Mouse (Mus musculus): ENCODE results near the gene Prdm16. TPM values are rescaled to one million over a fixed set of nuclear protein-coding genes. Genes with fewer than 3 reads are reported as not detected.

The Prdm16 gene
- polyA plus RNA-seq, 1 experiment from 2014 or later = 22.4 TPM

DNA sequence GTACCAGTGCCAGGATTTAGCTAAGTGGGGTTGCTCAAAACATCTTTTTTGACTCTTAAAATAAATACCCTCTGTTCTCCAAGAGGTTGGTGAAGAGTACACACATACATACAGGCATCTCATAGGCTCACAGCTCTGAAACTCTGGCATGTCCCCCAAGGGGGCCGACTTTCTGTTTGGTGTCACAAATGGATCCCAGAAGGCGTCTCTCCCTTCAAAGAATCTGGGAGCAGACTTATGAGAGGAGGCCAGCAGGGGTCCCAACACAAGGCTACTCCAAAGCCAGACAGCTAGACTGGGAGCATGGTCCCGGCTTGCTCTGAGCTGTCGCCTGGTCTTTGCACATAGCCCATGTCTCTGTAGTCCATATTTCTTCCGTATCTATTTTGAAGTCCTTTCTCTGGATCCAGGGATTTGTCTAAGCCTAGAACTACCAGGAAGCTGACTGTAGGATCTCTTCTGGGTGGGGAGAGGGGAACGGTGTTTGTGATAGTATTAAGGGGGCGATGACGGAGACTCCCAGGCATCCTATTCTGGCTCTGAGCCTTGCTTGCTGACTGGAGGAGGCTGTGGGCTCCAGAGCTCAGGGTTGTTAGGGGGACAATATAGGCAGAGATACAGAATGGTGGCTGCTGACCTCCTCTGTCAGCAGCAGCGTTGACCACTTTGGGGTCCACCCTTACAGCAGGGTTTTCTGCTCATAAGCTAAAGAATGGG lies 156.0 kb downstream of the Prdm16 start:
- peak; percentile 73 for ATAC-seq (ENCODE audit: borderline replicate concordance, extremely low read depth, low FRiP score, low TSS enrichment)
- 24% methylated on average over 9 of the region's 9 CpGs for WGBS
- Histone ChIP-seq H3K27ac (peak overlapping the region; percentile 90), H3K4me2 (peak overlapping the region; percentile 14; the same call in 1 of the 2 replicates), H3K9me3 (no peaks in the 10 kb centered on the region), H3K4me1 (peaks cover 75% of the 10 kb centered on the region), H3K36me3 (no peaks in the 10 kb centered on the region), H3K4me3 (no peak overlapping the region), H3K27me3 (peaks cover 5% of the 10 kb centered on the region; the same call in 1 of the 2 replicates), H3K9ac (no peak overlapping the region)

DNA sequence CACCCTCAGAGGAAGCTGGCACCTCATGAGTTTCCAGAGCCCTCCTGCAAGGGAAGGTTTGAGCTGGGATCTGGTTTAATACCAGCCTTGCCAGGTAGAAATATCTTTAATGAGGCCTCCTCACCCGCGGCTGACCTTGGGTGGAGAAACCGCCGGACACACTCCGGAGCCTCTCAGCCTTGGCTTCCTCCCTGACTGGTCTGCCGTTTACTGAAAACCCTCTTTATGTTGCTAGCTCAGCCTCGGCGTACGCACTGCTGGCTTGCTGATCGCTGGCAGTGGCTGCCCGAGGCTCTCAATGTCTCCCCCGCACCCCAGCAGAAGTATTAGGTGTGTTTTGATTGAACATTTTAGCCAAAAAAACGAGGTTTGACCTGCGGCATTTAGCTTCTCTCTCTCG lies 156.5 kb downstream of the Prdm16 start:
- peak overlapping the region; percentile 90 for H3K27ac ChIP-seq
- peaks cover 78% of the 10 kb centered on the region for H3K4me1 ChIP-seq
- no peak overlapping the region for H3K4me3 ChIP-seq
- H3K4me2 ChIP-seq = peak overlapping the region; percentile 14; the same call in 1 of the 2 replicates
- 16% methylated on average over 15 of the region's 15 CpGs for WGBS
- no peaks in the 10 kb centered on the region for H3K36me3 ChIP-seq
- peak; percentile 56; the same call in 1 of the 2 replicates for ATAC-seq (ENCODE audit: borderline replicate concordance, extremely low read depth, low FRiP score, low TSS enrichment)
- no peak overlapping the region for H3K9ac ChIP-seq
- H3K27me3 ChIP-seq = peaks cover 11% of the 10 kb centered on the region; the same call in 1 of the 2 replicates
- H3K9me3 ChIP-seq = no peaks in the 10 kb centered on the region

DNA sequence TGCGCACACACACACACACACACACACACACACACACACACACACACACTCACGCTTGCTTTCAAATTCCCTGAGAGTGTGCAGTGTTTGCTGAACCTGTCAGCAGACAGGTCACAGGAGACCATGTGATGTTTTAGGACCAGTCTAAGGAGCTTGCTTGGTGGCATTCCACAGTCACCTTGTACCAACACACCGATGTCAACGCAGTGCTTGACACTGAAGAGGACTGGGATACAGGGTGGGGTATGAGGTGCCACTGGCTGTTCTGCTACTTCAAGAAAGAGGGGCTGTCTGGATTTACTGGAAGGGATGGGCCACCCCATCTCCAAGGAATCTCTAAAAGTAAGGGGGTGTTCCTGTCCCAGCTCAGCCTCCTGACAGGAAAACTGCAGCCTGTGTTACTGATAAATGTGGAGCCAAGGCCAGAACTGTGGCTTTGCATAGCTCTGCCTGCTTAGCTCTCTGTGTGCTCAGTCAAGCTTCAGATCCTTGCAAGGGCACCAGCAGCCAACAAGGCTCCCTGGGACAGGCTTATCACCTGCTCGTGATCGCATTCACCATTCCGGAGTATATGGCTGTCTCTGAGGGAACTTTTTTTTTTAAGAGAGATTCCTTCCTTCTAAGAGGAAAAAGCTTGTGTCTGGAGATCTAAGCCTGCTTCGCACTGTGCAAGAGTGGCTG lies 157.6 kb downstream of the Prdm16 start:
- Histone ChIP-seq H3K4me2 (peak overlapping the region; percentile 24; the same call in 1 of the 2 replicates), H3K9ac (no peak overlapping the region), H3K9me3 (no peaks in the 10 kb centered on the region), H3K27me3 (peaks cover 21% of the 10 kb centered on the region), H3K36me3 (no peaks in the 10 kb centered on the region), H3K4me1 (peaks cover 82% of the 10 kb centered on the region), H3K27ac (peak overlapping the region; percentile 90), H3K4me3 (no peak overlapping the region)
- WGBS = 62% methylated on average over 8 of the region's 8 CpGs
- ATAC-seq (ENCODE audit: borderline replicate concordance, extremely low read depth, low FRiP score, low TSS enrichment) = peak; percentile 66

DNA sequence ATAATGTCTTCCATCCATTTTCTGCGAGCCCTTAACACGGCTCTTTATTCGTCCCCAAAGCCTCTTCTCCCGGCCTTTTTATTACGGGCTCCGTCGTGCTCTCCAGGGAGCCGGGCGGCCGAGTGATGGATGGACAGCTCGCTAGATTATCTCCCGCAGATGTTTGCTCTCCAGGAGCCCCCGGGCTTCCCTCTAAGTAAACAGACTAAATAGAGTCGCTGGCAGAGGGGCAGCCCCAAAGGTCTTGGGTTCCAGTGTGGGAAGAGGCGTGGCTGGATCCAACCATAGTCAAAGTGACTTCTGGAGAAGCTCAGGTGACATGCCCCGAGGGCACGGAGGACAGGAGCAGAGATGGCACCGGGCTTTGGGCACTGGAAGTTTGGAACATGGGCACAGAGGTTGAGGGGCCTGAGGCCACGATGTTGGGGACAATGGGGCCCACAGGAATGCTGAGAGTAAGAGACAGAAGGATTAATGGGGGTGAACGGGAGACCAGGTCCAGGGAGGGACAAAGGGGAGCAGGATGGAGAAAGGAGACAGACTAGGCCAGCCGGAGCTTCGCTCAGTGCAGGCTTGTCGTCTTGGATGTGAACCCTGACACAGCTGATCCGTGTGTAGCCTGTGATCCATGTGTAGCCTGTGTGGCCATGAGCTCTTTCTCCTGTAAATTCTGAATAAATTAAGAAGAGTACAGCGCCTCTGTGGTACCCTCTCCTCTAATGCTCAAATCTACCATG lies 162.9 kb downstream of the Prdm16 start:
- no peaks in the 10 kb centered on the region for H3K9me3 ChIP-seq
- no peak overlapping the region for H3K27ac ChIP-seq
- peaks cover 62% of the 10 kb centered on the region for H3K4me1 ChIP-seq
- no peak overlapping the region for H3K4me3 ChIP-seq
- H3K9ac ChIP-seq = no peak overlapping the region
- H3K27me3 ChIP-seq = peaks cover 43% of the 10 kb centered on the region
- no peaks in the 10 kb centered on the region for H3K36me3 ChIP-seq
- no peak for ATAC-seq (ENCODE audit: borderline replicate concordance, extremely low read depth, low FRiP score, low TSS enrichment)
- WGBS = 20% methylated on average over 25 of the region's 25 CpGs
- no peak overlapping the region for H3K4me2 ChIP-seq

DNA sequence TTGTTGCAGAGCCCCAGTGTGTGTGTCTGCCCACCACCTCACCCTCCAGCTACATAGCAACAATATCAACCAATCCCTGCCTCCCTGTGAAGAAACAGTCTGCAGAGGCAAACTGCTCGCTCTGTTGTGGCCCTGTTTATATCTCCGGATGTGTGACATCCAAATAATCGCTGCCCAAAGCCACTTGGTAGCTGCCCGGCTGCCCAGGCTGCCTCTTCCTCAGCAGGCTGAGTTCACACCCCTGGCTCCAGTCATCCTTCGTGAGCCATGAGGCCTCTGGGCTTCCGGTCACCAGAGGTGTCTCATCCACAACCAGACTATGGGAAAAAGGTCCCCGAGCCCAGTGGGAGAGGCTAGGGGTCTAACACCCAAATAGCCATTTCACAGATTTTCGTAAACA lies 164.1 kb downstream of the Prdm16 start:
- H3K27ac ChIP-seq = no peak overlapping the region
- H3K27me3 ChIP-seq = peaks cover 43% of the 10 kb centered on the region
- WGBS = 32% methylated on average over 8 of the region's 8 CpGs

GRCm38 (mm10) chr4:154471447-154472101 lies 165.1 kb downstream of the Prdm16 start:
- Histone ChIP-seq H3K4me1 (peaks cover 41% of the 10 kb centered on the region), H3K36me3 (no peaks in the 10 kb centered on the region), H3K27me3 (peaks cover 43% of the 10 kb centered on the region), H3K4me3 (no peak overlapping the region), H3K9ac (no peak overlapping the region), H3K27ac (no peak overlapping the region), H3K9me3 (no peaks in the 10 kb centered on the region), H3K4me2 (no peak overlapping the region)
- no peak for ATAC-seq (ENCODE audit: borderline replicate concordance, extremely low read depth, low FRiP score, low TSS enrichment)
- WGBS = 17% methylated on average over 17 of the region's 17 CpGs

More for the DNA sequence above, 164.1 kb downstream of the Prdm16 start:
- Histone ChIP-seq H3K4me1 (peaks cover 50% of the 10 kb centered on the region), H3K4me2 (no peak overlapping the region), H3K4me3 (no peak overlapping the region), H3K9ac (no peak overlapping the region), H3K9me3 (no peaks in the 10 kb centered on the region), H3K36me3 (no peaks in the 10 kb centered on the region)
- ATAC-seq (ENCODE audit: borderline replicate concordance, extremely low read depth, low FRiP score, low TSS enrichment) = no peak

DNA sequence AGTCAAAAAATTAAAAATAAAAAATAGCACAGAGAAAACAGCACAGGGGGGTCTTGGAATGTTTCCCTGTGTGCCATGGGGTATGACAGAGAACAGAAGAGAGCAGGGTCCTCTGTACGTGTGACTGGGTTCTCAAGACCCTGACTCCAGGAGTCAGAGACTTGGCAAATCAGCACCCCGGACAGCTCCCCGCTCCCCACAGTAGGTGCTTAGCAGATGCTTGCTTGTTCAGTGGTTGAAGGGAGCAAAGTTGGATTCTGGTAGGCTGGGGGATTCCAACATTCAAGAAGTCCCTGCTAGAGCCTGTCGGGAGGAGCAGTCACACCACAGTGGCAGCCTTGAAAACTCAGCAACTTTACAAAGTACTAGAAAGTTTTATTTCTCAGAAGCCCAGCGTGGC lies 170.4 kb downstream of the Prdm16 start:
- 32% methylated on average over 5 of the region's 5 CpGs for WGBS
- no peak for ATAC-seq (ENCODE audit: borderline replicate concordance, extremely low read depth, low FRiP score, low TSS enrichment)
- Histone ChIP-seq H3K4me3 (no peak overlapping the region), H3K36me3 (no peaks in the 10 kb centered on the region), H3K4me2 (no peak overlapping the region), H3K27me3 (peaks cover 13% of the 10 kb centered on the region; the same call in 1 of the 2 replicates), H3K27ac (no peak overlapping the region), H3K4me1 (peaks cover 2% of the 10 kb centered on the region), H3K9ac (no peak overlapping the region), H3K9me3 (no peaks in the 10 kb centered on the region)

DNA sequence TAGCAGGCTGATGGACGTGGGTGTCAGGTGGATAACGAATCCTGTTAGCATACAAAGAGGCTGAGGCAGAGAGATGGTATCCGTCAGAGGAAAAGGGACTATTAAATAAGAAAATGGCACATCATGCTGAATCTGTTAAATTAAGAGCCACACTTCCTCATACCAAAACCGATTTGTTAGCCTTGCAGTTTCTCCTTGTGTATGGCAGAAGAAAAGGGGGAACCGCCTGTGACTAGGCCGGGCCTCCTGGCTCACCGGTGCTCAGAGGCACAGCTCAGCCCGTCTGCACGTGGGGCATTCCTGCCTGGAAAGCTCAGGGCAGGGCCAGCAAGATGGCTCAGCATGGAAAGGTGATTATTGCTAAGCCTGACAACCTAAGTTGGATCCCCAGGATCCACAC lies 171.6 kb downstream of the Prdm16 start:
- Histone ChIP-seq H3K4me1 (no peaks in the 10 kb centered on the region), H3K9ac (no peak overlapping the region), H3K4me2 (no peak overlapping the region), H3K36me3 (no peaks in the 10 kb centered on the region), H3K9me3 (no peaks in the 10 kb centered on the region), H3K4me3 (no peak overlapping the region), H3K27me3 (peaks cover 9% of the 10 kb centered on the region; the same call in 1 of the 2 replicates), H3K27ac (no peak overlapping the region)
- 60% methylated on average over 9 of the region's 9 CpGs for WGBS
- ATAC-seq (ENCODE audit: borderline replicate concordance, extremely low read depth, low FRiP score, low TSS enrichment) = no peak

DNA sequence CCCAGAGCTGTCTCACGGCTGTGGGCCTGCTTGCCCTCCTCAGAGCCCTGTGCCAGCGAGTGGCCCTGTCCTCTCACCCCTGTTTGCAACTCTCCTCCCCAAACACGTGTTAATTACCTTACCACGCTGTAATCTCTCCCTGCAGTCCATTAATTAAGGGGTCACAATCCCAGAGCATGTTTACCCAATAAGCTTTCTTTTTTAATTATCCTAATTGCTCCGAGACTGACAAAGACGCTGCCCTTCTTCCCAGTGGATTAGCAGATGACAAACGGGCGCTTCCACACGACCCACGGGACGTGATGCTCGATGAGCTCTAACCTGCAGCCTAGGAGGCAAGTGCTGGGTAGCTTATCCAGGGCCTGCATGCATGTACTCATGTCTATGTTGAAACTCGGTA lies 176.7 kb downstream of the Prdm16 start:
- no peak overlapping the region for H3K27ac ChIP-seq
- H3K4me2 ChIP-seq = no peak overlapping the region
- peaks cover 9% of the 10 kb centered on the region; the same call in 1 of the 2 replicates for H3K27me3 ChIP-seq
- WGBS = 61% methylated on average over 13 of the region's 13 CpGs
- H3K36me3 ChIP-seq = no peaks in the 10 kb centered on the region
- H3K4me1 ChIP-seq = no peaks in the 10 kb centered on the region
- H3K9me3 ChIP-seq = no peaks in the 10 kb centered on the region
- no peak overlapping the region for H3K9ac ChIP-seq
- ATAC-seq (ENCODE audit: borderline replicate concordance, extremely low read depth, low FRiP score, low TSS enrichment) = no peak
- no peak overlapping the region for H3K4me3 ChIP-seq

DNA sequence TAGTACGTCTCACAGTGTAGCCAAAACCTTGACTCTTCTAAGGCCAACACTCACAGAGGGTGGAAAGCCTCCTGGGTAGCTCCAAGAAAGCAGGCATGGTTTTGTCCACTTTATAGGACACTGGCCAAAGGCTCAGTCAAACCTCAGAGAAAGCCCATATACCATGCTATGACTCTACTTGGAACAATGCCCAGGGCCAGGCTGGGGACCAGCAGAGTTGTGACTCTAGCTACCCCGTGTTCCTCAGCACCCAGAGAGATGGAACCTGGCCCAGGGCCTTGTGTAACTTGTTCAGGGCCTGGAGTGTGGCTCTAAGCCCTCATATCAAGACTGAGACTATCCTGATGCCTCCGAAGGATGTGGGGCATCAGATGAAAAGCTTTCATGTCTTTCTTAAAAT lies 178.9 kb downstream of the Prdm16 start:
- Histone ChIP-seq H3K4me3 (no peak overlapping the region), H3K36me3 (no peaks in the 10 kb centered on the region), H3K27me3 (no peaks in the 10 kb centered on the region), H3K27ac (no peak overlapping the region), H3K9ac (no peak overlapping the region), H3K4me1 (no peaks in the 10 kb centered on the region), H3K9me3 (no peaks in the 10 kb centered on the region), H3K4me2 (no peak overlapping the region)
- WGBS = 68% methylated on average over 3 of the region's 3 CpGs
- no peak for ATAC-seq (ENCODE audit: borderline replicate concordance, extremely low read depth, low FRiP score, low TSS enrichment)

- Histone ChIP-seq H3K9ac (no peak overlapping the region), H3K4me1 (no peaks in the 10 kb centered on the region), H3K27me3 (no peaks in the 10 kb centered on the region), H3K9me3 (no peaks in the 10 kb centered on the region), H3K4me2 (no peak overlapping the region), H3K36me3 (no peaks in the 10 kb centered on the region), H3K27ac (no peak overlapping the region), H3K4me3 (no peak overlapping the region)
- ATAC-seq (ENCODE audit: borderline replicate concordance, extremely low read depth, low FRiP score, low TSS enrichment) = no peak
- WGBS = 69% methylated on average over 11 of the region's 11 CpGs
These were observed 180.3 kb downstream of the Prdm16 start for GRCm38 (mm10) chr4:154456265-154456822.
